Comparison of ENCODE assay signal across 24 mouse cellular contexts in genomic region chr4:63753855-63754254, GRCm38 (mm10). TPM values are rescaled to one million over a fixed set of nuclear protein-coding genes. Genes with fewer than 3 reads are reported as not detected.
"Had no signal": no experiment of that assay in that cellular context is flagged by ENCODE, and none has a peak within 500 bp of the region (broad histone marks: within the 10 kb centered on the region; RNA-seq: fewer than 3 reads in every experiment).

No protein-coding gene starts in this region.

- H3K27ac ChIP-seq: heart, embryonic 13.5 days; heart, embryonic 15.5 days; hindbrain, embryonic 10.5 days; hindbrain, embryonic 12.5 days; hindbrain, embryonic 14.5 days; intestine, embryonic 15.5 days; layer of hippocampus, adult 2 months; left cerebral cortex, adult 2 months; limb, embryonic 12.5 days; liver, embryonic 12.5 days had no signal

- H3K36me3 ChIP-seq: heart, embryonic 13.5 days; heart, embryonic 15.5 days; hindbrain, embryonic 10.5 days; hindbrain, embryonic 12.5 days; intestine, embryonic 15.5 days; limb, embryonic 10.5 days; limb, embryonic 12.5 days; liver, embryonic 12.5 days had no signal

- H3K9ac ChIP-seq: heart, embryonic 13.5 days; heart, embryonic 15.5 days; hindbrain, embryonic 12.5 days; hindbrain, embryonic 14.5 days; intestine, embryonic 15.5 days; limb, embryonic 12.5 days; liver, embryonic 12.5 days had no signal

- H3K4me3 ChIP-seq: heart, embryonic 13.5 days; heart, embryonic 15.5 days; hindbrain, embryonic 10.5 days; hindbrain, embryonic 12.5 days; intestine, embryonic 15.5 days; layer of hippocampus, adult 2 months; left cerebral cortex, adult 2 months; limb, embryonic 10.5 days; limb, embryonic 12.5 days; liver, embryonic 12.5 days had no signal

- H3K9me3 ChIP-seq: heart, embryonic 13.5 days; heart, embryonic 15.5 days; hindbrain, embryonic 10.5 days; hindbrain, embryonic 12.5 days; intestine, embryonic 15.5 days; limb, embryonic 10.5 days; limb, embryonic 12.5 days; liver, embryonic 12.5 days had no signal

- H3K4me1 ChIP-seq: liver, embryonic 12.5 days had no signal

- H3K27me3 ChIP-seq: hindbrain, embryonic 12.5 days; intestine, embryonic 15.5 days; limb, embryonic 12.5 days; liver, embryonic 12.5 days had no signal

- H3K4me2 ChIP-seq: heart, embryonic 11.5 days; heart, embryonic 15.5 days; hindbrain, embryonic 12.5 days; hindbrain, embryonic 14.5 days; intestine, embryonic 15.5 days; limb, embryonic 12.5 days; liver, embryonic 12.5 days had no signal

- DNase-seq: gastrocnemius, postnatal 25 days; heart, postnatal 14 days; heart, postnatal 36 days; liver had no signal

- ATAC-seq: hindbrain, embryonic 16.5 days; inflammation-experienced regulatory T-cells, adult 6 months; intestine, postnatal 0 days; liver, embryonic 12.5 days had no signal

RNA-seq across cellular contexts. Expression of gene Tnfsf15, which starts 8.9 kb away (rescaled TPM):
- total RNA-seq: gastrocnemius, adult 18-20 months; gastrocnemius, postnatal 4 days; heart, adult 8-10 months; heart, postnatal 14 days; heart, postnatal 36 days; layer of hippocampus, adult 2 months; layer of hippocampus, postnatal 10 days; layer of hippocampus, postnatal 25 days had no signal
- polyA plus RNA-seq: hindbrain, embryonic 10.5 days; hindbrain, embryonic 14.5 days; hindbrain, embryonic 16.5 days; limb, embryonic 10.5 days; limb, embryonic 12.5 days; liver, embryonic 12.5 days had no signal
